Mouse (Mus musculus): ENCODE measurements around the gene Tsc1.

Gene Tsc1

GRCm38 (mm10) chr2:28723912-28724311, 82.9 kb downstream of the Tsc1 start:
- no peak for DNase-seq (ENCODE audit: extremely low read depth, low read depth, low spot score)

- DNase-seq (ENCODE audit: extremely low read depth, low read depth, low spot score) = no peak
Measured at GRCm38 (mm10) chr2:28727786-28728404, 86.9 kb downstream of the Tsc1 start.

DNA sequence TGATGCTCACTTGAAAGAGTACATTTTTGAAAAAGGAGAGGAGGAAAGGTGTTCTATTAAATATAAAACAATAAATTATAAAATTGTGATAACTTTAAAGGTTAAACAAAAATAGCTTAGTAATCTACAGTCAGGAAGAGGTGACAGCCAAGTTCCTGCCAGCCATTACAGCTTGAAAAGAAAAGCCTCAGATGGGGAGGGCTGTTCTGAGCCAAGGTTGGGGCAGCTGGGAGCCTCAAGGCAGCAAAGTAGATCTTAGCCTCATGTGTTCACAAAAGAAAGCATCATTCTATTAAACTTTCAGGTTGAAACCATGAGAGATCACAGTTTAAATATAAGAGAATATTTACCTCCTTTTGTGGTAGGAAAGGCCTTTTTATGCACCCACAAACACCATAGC, 89.6 kb downstream of the Tsc1 start:
- DNase-seq (ENCODE audit: extremely low read depth, low read depth, low spot score) = no peak

DNA sequence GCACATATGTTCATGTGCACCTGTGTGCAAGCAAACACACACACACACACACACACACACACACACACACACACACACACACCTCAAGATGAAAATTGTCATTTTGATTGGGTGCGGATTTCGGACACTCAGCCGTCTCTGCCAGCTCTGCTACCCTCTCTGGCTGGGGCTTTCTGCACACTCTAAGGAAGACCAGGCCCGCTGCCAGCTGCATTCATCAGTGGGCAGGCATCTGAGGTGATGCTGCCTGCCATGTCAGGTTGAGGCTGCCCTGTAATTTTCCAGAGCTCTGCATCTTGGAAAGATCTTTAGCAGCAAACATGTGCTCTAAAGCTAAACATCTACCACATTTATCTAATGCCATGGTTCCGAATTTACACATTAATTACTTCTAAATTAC, 96.1 kb downstream of the Tsc1 start:
- no peak for DNase-seq (ENCODE audit: extremely low read depth, low read depth, low spot score)

DNA sequence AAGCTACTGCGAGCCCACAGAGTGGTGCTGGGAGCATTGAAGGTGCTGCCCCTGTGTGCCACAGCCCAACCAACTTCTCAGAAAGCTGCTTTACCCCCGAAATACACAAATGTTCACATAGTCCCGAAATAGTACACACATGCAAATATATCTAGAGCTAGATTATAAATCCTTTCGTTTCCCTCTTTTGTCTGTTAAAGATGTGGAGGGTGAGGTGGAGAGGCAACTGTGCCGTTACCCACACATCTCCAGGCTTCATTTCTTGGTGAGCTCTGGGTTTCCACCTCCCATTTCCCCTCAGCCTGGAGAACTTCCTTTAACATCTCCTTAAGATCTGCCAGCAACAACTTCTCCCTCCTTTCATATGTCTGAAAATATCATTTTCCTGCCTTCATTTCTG, 99.1 kb downstream of the Tsc1 start:
- no peak for DNase-seq (ENCODE audit: extremely low read depth, low read depth, low spot score)
